Mouse (Mus musculus): ENCODE data around the gene Gramd1a. TPM values are rescaled to one million over a fixed set of nuclear protein-coding genes. Genes with fewer than 3 reads are reported as not detected.
A peak's percentile ranks its signal among the peaks of the same experiment; 100 is the strongest.

Gramd1a gene
- total RNA-seq, 2 experiments from 2014 or later: 41.9 to 51.7 TPM

DNA sequence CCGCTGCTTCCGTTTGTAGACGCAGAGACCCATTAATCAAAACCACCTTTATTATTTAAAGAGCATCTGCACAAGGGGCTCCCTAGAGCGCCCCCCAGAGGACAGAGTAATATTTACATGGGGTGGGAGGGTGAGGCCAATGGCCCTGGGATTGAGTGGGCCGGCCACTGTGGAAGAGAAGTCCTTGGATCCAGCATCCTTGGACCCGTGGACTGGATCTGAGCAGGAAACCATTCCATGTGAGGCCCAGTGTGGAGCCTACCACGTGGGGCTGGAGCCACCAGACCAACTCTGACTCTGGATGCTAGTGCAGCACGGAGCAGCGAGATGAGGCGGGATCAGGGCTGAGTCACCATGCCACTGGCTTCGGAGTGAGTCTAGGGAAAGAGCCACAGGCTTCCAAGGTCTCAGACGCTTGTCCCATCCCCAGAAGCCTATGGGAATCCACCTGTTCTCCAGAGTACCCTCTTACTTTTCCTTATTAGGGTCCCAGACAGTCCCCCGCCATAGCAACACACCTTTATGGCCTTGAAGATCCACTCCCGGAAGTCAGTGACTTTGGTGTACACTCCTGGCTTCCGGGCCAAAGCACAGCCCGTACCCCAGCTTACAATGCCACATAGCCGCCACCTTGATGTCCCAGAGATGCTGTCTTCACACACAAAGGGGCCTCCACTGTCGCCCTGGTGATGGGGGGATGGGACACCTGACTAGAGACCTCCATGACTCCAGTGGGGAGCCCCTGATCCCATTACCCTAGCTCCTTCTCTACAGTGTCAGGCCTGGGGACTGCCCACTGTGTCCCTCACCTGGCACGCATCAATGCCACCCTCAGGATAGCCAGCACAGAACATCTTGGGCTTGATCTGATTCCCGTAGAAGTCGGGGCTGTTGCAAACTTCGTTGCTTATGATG, 56.7 kb downstream of the Gramd1a start:
- DNase-seq (ENCODE audit: low spot score in 2 of 2): peak; percentile 42 to 57

DNA sequence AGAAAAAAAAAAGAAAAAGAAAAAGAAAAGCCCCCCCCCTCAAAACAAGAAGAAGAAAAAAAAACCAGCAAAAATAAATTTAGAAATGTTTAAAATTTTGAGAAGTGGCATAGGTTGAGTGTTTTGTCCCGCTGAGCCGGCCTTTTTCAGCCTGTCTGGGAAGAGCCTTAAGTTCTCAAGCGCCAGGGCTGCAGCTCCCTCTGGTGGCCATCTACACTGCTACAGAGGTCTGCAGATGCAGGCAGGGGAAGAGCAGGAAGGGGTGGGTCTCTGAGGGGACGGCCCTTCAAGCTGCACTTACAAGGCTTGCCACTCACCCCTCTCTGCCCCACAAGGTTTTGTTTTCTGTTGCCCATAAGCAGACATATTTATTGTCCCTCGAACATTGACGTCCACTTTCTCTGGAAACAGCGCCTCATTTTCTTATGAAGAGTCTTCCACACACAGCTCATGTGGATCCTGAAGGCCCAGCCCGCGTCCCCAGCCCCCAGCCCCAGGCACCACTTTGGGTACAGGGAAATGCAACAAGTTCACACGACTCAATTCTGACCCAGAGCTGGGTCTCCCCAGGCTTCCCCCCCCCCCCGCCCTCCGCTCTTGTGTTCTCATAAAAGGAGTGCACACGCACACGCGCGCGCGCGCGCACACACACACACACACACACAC, 58.0 kb downstream of the Gramd1a start:
- peak; percentile 86 to 90 for DNase-seq (ENCODE audit: low spot score in 2 of 2)

DNA sequence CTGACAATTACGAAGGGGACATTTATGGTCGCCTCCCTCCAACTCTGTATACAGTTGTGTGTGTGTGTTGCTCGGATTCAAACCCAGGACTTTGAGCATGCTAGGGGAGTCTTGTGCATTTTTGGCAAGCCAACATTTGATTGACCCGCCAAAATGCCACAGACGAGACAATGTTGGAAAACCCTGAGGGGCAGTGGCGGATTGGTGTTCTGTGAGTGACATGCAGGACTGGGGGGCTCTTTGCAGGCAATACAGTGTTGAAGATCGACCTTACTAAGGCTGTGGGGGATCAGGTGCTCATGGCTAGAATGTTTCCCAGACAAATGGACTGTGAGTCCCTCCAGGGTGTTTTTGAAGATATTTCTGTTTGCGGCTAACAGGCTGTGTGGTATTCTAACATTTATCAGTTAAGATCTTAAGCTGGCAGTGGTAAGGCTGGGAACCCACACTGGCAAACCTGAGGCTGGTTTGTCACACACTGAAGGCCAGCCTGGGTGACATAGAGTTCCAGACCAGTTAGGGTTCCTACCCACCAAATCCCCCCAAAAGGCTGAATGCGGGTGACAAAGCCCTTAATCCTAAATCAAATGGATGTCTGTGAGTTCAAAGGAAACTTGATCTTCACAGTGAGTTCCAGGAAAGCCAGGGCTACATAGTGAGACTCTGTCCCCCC, 58.7 kb downstream of the Gramd1a start:
- DNase-seq (ENCODE audit: low spot score in 2 of 2): no peak

DNA sequence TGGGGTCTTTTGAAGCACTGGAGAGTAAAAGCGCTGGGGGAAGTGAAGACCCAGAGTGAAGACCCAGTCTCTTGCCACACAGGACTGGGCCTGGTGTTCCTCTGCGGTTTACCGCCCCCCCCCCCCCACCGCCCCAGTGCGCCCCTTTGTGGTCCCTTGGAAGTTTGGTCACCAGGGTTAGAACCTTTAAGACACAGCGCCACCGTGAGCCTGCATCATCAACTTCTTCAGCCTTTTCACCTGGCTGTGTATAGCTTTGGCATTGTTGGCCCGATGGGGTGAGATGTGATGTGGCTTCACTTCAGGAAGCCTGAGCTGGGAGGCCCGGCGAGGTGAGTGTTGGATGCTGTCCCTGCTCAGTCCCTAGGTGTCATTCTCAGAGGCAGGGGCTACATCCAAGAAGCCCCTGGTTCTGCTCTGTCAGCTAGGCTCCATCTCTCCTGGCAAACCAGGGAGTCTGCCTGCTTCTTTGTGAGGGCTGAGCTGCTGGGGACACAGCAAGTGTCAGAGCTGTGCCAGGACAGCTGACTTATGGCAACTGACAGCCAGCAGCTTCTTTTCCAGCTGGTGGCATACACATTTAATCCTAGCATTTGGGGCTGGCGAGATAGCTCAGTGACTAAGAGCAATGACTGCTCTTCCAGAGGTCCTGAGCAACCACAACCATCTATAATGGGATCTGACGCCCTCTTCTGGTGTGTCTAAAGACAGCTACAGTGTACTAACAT, 60.8 kb downstream of the Gramd1a start:
- DNase-seq (ENCODE audit: low spot score in 2 of 2): no peak

DNA sequence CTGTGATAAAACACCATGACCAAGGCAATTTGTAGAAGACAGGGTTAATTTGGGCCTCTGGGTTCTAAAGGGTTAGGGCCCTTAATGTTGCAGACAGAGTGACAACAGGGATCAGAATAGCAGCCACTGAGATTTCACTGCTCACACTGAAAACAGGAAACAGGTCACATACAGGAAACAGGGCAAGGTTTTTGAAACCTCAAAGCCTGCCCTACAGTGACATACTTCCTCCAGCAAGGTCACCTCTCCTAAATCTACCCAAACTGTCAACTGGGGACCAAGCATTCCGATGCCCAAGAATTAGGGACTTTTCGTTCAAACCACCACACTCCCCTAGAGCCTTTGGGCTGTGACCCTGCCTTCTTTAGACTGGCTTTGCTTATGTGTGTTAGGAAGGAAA, 66.0 kb downstream of the Gramd1a start:
- no peak for DNase-seq (ENCODE audit: low spot score in 2 of 2)

DNA sequence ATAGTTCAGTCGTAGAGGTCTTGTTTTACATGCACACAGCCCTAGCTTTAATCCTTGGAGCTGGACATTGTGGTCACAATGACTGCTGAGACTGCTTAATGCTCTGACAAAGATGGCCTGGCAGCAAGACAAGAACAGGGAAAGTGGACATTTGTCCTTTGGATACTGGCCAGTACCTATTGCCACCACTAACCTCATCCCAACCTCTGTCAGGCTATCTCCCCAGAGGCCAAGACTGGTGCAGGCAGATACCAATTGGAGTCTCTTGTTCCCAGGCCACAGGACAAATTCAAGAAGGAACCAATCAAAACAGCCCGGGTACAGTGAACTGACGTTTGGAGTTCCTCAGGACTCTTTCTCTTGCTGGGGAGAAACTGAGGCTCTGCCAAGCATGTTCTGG, 67.5 kb downstream of the Gramd1a start:
- no peak for DNase-seq (ENCODE audit: low spot score in 2 of 2)

DNA sequence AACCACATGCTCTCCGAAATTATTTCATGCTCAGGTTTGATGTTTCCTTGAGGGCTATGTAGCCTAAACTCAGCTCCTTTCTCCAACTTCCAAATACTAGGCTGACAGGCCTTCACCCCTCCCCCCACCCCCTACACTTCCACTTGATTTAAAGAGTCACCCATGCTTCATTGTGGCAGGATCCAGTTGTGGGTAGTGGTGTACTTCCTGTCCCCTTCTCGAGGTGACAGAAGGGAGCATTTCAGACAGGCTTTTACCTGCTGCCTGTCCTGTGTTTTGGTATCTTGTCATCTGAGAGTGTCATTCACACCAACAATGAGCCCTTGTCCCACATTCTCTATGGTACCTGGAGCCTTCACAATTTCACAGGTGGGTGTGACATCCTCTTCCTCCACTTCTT, 68.4 kb downstream of the Gramd1a start:
- no peak for DNase-seq (ENCODE audit: low spot score in 2 of 2)

DNA sequence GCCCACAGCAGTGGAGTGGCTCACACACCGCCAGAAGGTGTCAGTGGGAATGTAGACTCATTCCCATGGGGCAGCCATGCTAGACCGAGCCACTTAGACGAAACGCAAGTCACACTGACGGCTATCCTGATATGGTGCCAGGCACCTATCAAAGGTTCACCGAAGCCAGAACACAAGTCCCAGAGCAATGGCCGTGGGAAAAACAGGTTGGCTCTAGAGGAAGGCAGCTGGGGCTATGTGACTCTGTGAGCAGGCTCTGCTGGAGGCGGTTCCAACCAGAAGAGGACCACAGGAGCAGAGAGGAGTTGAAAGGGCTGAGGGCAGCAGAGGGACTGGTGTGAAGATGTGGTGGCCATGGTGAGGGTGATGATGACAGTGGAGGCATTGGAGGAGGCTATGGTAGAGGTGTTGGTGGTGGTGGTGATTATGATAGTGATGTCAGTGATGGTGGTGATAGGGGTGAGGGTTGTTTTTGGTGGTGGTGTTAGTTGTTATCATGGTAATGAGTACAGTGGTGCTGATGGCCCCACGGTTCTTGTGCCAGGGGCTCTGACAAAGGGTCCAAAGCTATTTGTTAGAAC, 69.4 kb downstream of the Gramd1a start:
- no peak for DNase-seq (ENCODE audit: low spot score in 2 of 2)

DNA sequence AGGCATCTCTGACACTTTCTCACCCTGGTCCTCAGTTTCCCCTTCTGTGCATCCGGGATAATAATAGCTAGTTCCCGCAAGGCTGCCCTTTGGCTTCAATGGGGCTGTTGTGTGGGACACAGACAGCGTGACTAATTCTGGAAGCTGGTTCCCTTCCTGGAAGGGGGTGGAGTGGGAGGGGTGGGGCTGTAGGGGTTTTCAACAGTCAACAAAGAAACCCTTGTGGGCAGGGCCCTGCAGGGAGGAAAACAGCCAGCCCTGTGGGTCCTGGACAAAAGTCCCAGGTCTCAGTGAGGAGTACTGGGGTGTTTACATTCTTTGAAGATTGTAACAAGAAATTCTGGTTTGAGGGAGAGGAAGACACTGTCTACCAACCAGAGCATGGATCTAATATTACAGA, 70.5 kb downstream of the Gramd1a start:
- DNase-seq (ENCODE audit: low spot score in 2 of 2): no peak

DNA sequence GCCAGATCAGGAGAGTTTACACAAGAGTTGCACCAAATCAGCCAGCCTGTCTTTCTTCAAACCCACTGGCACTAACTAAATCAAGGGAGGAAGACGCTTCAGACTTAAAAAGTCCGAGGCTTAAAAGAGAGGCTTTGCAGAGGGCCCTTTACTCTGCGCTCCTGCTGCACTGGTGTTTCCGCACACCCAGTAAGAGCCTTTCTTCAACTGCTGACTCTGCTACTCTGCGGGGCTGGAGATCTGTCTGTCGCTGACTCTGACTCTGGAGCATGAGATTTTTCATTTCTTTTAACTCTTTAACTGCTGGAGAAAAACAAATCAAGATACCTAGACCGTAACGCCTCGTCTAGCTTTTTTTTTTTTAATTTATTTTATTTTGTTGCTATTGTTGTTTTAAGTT, 71.6 kb downstream of the Gramd1a start:
- DNase-seq (ENCODE audit: low spot score in 2 of 2): no peak

DNA sequence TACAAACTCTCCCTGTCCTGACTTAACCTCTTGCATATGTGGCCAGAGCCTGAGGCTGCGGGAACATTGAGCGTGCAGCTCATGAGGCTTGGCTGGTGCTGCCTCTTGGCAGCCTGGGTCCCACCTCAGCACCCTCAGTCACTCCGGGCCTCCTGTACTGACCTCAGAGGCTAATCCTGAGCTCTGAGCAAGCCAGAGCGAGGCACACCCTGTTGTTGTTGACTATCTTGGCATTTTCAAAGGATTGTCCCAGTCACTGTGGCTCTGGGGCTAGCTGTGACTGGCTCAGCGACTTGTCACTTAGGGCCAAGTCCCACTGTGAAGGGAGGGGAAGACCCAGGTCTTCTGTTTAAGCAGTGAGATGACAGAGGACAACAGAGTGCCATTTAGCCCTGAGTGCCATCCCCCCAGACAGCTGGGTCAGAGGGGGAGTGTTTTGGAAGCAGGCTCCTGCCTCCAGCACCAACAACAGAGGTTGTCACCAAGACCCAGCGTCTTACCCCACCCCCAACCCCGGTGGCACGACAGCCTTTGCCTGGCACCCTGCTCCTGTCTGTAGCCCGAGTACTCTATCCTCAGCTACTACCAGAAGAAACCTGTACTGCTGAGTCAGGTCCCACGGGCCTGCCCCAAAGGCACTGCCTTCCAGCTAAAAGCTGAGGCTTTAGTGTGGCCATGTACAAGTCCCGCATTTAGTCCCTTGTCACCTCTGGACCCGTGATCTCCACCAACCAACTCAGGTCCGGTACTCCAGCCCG, 72.7 kb downstream of the Gramd1a start:
- DNase-seq (ENCODE audit: low spot score in 2 of 2): no peak

DNA sequence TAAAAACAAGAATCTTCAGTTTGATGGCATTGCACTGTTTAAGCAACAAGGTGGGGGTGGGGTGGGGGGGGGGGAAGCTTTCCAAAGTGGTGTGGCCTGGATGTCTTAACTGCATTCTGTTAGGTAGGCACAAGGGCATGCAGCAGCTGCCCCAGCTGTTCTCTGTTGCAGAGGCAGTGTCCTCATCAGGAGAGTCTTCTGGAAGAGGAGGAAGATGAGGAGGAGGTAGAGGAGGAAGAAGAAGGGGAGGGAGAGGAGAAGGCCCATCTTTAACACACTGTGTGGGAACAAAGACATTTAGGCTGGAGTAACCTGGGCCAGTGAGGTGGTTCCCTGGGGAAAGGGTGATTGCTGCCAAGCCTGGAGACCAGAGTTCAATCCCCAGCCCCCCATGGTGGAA, 73.6 kb downstream of the Gramd1a start:
- DNase-seq (ENCODE audit: low spot score in 2 of 2): no peak

DNA sequence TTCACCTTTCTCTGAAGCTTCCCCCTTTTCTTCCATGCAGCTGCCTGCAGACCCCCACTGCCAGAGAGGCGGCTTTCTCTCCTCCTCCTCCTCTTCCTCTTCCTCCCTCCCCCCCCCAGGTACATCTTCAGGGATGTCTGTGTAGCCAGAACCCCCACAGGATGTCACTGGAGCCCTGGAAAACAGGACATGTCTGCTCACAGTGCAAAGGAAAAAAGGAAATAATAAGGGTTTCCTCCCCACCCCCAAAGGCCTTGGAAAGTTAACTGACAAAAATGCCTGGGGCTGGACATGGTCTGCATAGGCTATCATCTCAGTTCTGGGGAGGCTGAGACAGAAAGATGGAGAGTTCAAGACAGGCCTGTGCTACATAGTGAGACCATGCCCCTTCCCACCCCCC, 74.6 kb downstream of the Gramd1a start:
- no peak for DNase-seq (ENCODE audit: low spot score in 2 of 2)

DNA sequence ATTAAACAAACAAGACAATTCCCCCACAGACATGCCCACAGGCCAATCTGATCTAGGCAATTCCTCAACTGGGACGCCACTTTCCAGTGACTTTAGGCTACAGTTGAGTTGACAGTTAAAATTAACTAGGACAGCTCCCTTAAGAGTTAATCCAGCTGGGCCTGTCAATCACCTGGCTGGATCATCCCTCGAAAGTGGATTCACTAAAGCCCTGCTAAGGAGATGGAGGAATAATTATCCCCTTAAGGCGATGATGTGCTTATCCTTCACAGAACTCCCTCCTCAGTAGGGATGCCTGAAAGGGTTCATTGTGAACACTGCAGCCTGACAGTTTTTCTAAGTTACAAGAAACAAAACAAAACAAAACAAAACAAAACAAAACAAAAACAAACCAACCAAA, 75.1 kb downstream of the Gramd1a start:
- no peak for DNase-seq (ENCODE audit: low spot score in 2 of 2)

Other genes with a start within 250 kb of the Gramd1a start
- under 1 TPM; 0.38 to 0.40 TPM for gene Mag, start 241.0 kb downstream of the Gramd1a start, total RNA-seq (2021)
- 1 to 10 TPM in 1 of 2 experiments, not detected in 1; 3.4 TPM for gene Hamp2, start 231.2 kb downstream of the Gramd1a start, total RNA-seq (2021)
- 1 to 10 TPM in 1 of 2 experiments, not detected in 1; 4.3 TPM for gene Hamp, start 211.9 kb downstream of the Gramd1a start, total RNA-seq (2021)
- 100 to 1,000 TPM; 104 to 122 TPM for gene Usf2, start 199.1 kb downstream of the Gramd1a start, total RNA-seq (2021)
- 10 to 100 TPM in 1 of 2 experiments, 1 to 10 TPM in 1; 6.8 to 19.1 TPM for gene Lsr, start 182.4 kb downstream of the Gramd1a start, total RNA-seq (2021)
- under 1 TPM; 0.61 to 0.66 TPM for gene Fam187b, start 182.1 kb downstream of the Gramd1a start, total RNA-seq (2021)
- 10 to 100 TPM; 45.1 to 82.7 TPM for gene Fxyd5, start 113.4 kb downstream of the Gramd1a start, total RNA-seq (2021)
- gene Fxyd7, start 104.4 kb downstream of the Gramd1a start, total RNA-seq (2021): 1 to 10 TPM; 1.9 to 2.3 TPM
- gene Fxyd1, start 98.7 kb downstream of the Gramd1a start, total RNA-seq (2021): 100 to 1,000 TPM; 193 to 280 TPM
- gene Lgi4, start 96.6 kb downstream of the Gramd1a start, total RNA-seq (2021): 1 to 10 TPM; 3.0 to 8.1 TPM
- 1 to 10 TPM; 1.4 to 4.4 TPM for gene Fxyd3, start 79.2 kb downstream of the Gramd1a start, total RNA-seq (2021)
- 1 to 10 TPM; 1.2 to 1.4 TPM for gene Hpn, start 40.6 kb downstream of the Gramd1a start, total RNA-seq (2021)
- gene Scn1b, start 28.9 kb downstream of the Gramd1a start, total RNA-seq (2021): 10 to 100 TPM; 13.5 to 24.9 TPM
- gene Scgb2b2, start 134.6 kb upstream of the Gramd1a start, total RNA-seq (2021): not detected
- gene Scgb1b2, start 135.9 kb upstream of the Gramd1a start, total RNA-seq (2021): not detected
- gene Scgb2b3, start 206.2 kb upstream of the Gramd1a start, total RNA-seq (2021): not detected
- not detected for gene Scgb1b3, start 219.7 kb upstream of the Gramd1a start, total RNA-seq (2021)

Measured in adrenal gland, adult 18-20 months (tissue).